Mouse (Mus musculus) limb, embryonic 15.5 days (tissue): Measurements from ENCODE around the gene Tmem104. TPM values are rescaled to one million over a fixed set of nuclear protein-coding genes. Genes with fewer than 3 reads are reported as not detected.

Experiments used
- ATAC-seq: fragments of 200-750 bp; cut with Nextera tagmentation; 2 replicates; pipeline ENCODE4 v1.8.0; 2017; ENCODE audit warnings: low read depth, moderate TSS enrichment; ENCODE audit not compliant: insufficient number of reproducible peaks, low FRiP score, low TSS enrichment
- H3K27ac ChIP-seq: fragments of 300-500 bp; sonication (generic); 2 replicates; pipeline ENCODE4 v1.5.1; 2015; ENCODE audit warnings: moderate library complexity, mild to moderate bottlenecking, inconsistent platforms
- H3K27me3 ChIP-seq: fragments of 300-500 bp; sonication (generic); 2 replicates; pipeline ENCODE4 v1.6.1; 2015; ENCODE audit warnings: inconsistent platforms
- H3K36me3 ChIP-seq: fragments of 300-500 bp; sonication (generic); 2 replicates; pipeline ENCODE4 v1.6.1; 2015; ENCODE audit warnings: inconsistent platforms
- H3K4me1 ChIP-seq: fragments of 300-500 bp; sonication (generic); 2 replicates; pipeline ENCODE4 v1.6.1; 2015; ENCODE audit warnings: inconsistent platforms
- H3K4me2 ChIP-seq: fragments of 300-500 bp; sonication (generic); 2 replicates; pipeline ENCODE4 v1.6.1; 2015; ENCODE audit warnings: mild to moderate bottlenecking, inconsistent platforms
- H3K4me3 ChIP-seq: fragments of 300-500 bp; sonication (generic); 2 replicates; pipeline ENCODE4 v1.5.1; 2015; ENCODE audit warnings: mild to moderate bottlenecking, inconsistent platforms
- H3K9ac ChIP-seq: fragments of 300-500 bp; sonication (generic); 2 replicates; pipeline ENCODE4 v1.6.1; 2015; ENCODE audit warnings: inconsistent platforms
- H3K9me3 ChIP-seq: fragments of 300-500 bp; sonication (generic); 2 replicates; pipeline ENCODE4 v1.6.1; 2016; ENCODE audit warnings: inconsistent platforms
- WGBS: fragments of 180-500 bp; shearing (Covaris S2); methylation state at CpG from one replicate; pipeline ENCODE4 v1.1.7; 2015; 5-methylcytosine and 5-hydroxymethylcytosine counted together
- microRNA-seq: library from miRNA; unstranded; fragments of <30 nt; microRNA quantifications from one replicate; pipeline ENCODE4, GENCODE M21; 2016
- polyA plus RNA-seq: library from polyadenylated mRNA; unstranded; fragments of >200 nt; fragmentation: Nextera tagmentation; extraction: Ambion mirVana; gene quantifications from 2 replicates; pipeline ENCODE4 v1.2.1, GENCODE M21; 2015

Tmem104 gene
- polyA plus RNA-seq, 1 experiment from 2014 or later: 15.9 TPM

DNA sequence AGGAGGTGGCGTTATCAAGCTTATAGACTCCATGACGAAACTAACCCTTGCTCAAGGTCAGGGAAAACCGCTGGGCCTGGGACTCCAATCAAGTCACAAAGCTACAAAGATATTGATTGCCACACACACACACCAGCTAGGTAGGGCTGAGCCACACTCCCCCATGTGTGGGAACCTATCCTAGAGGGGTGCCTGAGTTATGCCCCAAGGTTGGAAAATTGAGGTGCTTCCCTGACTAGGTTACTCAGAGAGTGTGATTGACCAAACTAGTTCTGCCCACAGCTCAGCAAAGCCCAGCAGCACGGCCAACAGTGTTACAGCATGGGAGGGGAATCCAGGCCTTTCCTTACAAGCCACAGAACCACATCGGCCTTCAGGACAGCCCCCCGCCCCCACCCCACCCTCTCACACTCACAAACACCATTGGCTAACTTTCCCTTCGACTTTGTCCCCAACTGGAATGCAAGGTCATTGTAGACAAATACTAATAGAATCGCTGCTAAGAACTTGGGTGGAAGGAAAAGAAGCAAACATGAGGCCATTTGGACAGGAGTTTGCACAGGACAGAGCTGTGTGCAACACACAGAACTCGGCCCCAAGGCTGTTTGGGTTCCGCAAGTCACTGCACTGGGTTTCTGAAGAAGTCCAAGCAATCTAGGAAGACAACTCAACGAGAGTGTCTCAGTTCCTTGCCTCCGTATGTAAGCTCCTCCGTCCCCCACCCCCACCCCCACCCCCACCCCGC lies 105.5 kb downstream of the Tmem104 start:
- no peak overlapping the region for H3K4me3 ChIP-seq
- peaks cover 22% of the 10 kb centered on the region for H3K27me3 ChIP-seq
- no peaks in the 10 kb centered on the region for H3K9me3 ChIP-seq
- peaks cover 8% of the 10 kb centered on the region for H3K4me1 ChIP-seq
- H3K27ac ChIP-seq: no peak overlapping the region
- no peaks in the 10 kb centered on the region for H3K36me3 ChIP-seq
- H3K9ac ChIP-seq: no peak overlapping the region
- no peak overlapping the region for H3K4me2 ChIP-seq
- WGBS: 60% methylated on average over 14 of the region's 14 CpGs
- no peak for ATAC-seq

DNA sequence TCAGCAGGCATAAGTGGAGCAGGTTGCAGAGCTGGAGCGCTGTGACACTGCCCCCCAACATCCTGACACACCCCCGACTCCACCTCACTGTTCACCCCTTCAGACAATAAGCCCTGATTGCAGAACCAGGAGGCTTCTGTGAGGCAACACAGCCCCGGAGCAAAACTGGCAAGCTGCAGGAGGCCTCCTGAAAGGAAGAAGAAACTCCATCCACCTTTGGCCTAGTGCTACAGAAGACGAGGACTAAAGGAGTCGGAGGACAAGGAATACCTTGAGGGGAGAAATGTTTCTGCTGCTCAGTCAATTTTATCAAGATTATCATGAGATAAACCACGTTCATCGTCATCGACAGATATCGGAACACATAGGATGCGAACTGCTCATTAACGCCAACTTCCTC lies 108.7 kb downstream of the Tmem104 start:
- H3K9ac ChIP-seq: no peak overlapping the region
- H3K27me3 ChIP-seq: peaks cover 44% of the 10 kb centered on the region
- H3K4me2 ChIP-seq: no peak overlapping the region
- peaks cover 8% of the 10 kb centered on the region for H3K4me1 ChIP-seq
- no peak for ATAC-seq
- H3K36me3 ChIP-seq: no peaks in the 10 kb centered on the region
- H3K9me3 ChIP-seq: no peaks in the 10 kb centered on the region
- WGBS: 82% methylated on average over 11 of the region's 11 CpGs
- no peak overlapping the region for H3K27ac ChIP-seq
- H3K4me3 ChIP-seq: no peak overlapping the region

Small RNAs within 50 kb of the gene (microRNA-seq; reads per million reads assigned to microRNA genes)
- gene Gm25837: not detected

Other genes with a start within 250 kb of the Tmem104 start
- gene Cd300c, start 218.3 kb upstream of the Tmem104 start, polyA plus RNA-seq: not detected in 2 replicates
- gene Cd300ld, start 197.6 kb upstream of the Tmem104 start, polyA plus RNA-seq: 0.15 and 0.38 TPM in 2 replicates
- 2.8 and 3.0 TPM in 2 replicates for gene Cd300c2, start 185.6 kb upstream of the Tmem104 start, polyA plus RNA-seq
- not detected in 2 replicates for gene Cd300ld2, start 171.3 kb upstream of the Tmem104 start, polyA plus RNA-seq
- not detected in 2 replicates for gene Cd300ld4, start 160.5 kb upstream of the Tmem104 start, polyA plus RNA-seq
- gene Cd300ld5, start 149.7 kb upstream of the Tmem104 start, polyA plus RNA-seq: not detected in 2 replicates
- gene Cd300ld3, start 139.1 kb upstream of the Tmem104 start, polyA plus RNA-seq: not detected in 2 replicates
- 0.09 TPM in 1 of 2 replicates, not detected in the other for gene Cd300e, start 125.3 kb upstream of the Tmem104 start, polyA plus RNA-seq
- gene Rab37, start 96.1 kb upstream of the Tmem104 start, polyA plus RNA-seq: 2.1 and 2.5 TPM in 2 replicates
- gene Cd300lf, start 53.5 kb upstream of the Tmem104 start, polyA plus RNA-seq: 0.46 and 0.65 TPM in 2 replicates
- 41.8 and 43.9 TPM in 2 replicates for gene Slc9a3r1, start 24.1 kb upstream of the Tmem104 start, polyA plus RNA-seq
- 23.6 and 27.3 TPM in 2 replicates for gene Nat9, start 372 bp downstream of the Tmem104 start, polyA plus RNA-seq
- 0.05 TPM in 1 of 2 replicates, not detected in the other for gene Grin2c, start 79.8 kb downstream of the Tmem104 start, polyA plus RNA-seq
- 15.2 and 16.6 TPM in 2 replicates for gene Fdxr, start 89.6 kb downstream of the Tmem104 start, polyA plus RNA-seq
- gene Fads6, start 110.2 kb downstream of the Tmem104 start, polyA plus RNA-seq: 0.16 and 0.24 TPM in 2 replicates
- gene Otop2, start 119.7 kb downstream of the Tmem104 start, polyA plus RNA-seq: 0.31 TPM in 1 of 2 replicates, not detected in the other
- gene Ush1g, start 134.6 kb downstream of the Tmem104 start, polyA plus RNA-seq: 0.04 TPM in 1 of 2 replicates, not detected in the other
- 0.10 and 0.11 TPM in 2 replicates for gene Otop3, start 147.2 kb downstream of the Tmem104 start, polyA plus RNA-seq
- 3.8 and 3.9 TPM in 2 replicates for gene Hid1, start 180.3 kb downstream of the Tmem104 start, polyA plus RNA-seq
- gene Cdr2l, start 194.4 kb downstream of the Tmem104 start, polyA plus RNA-seq: 9.2 and 10.8 TPM in 2 replicates
- 141 and 142 TPM in 2 replicates for gene Mrpl58, start 216.3 kb downstream of the Tmem104 start, polyA plus RNA-seq
- gene Atp5h, start 232.5 kb downstream of the Tmem104 start, polyA plus RNA-seq: 766 and 816 TPM in 2 replicates
- 9.9 and 15.1 TPM in 2 replicates for gene Kctd2, start 232.6 kb downstream of the Tmem104 start, polyA plus RNA-seq